Mouse (Mus musculus): ENCODE measurements around the gene Timm8a2. TPM values are rescaled to one million over a fixed set of nuclear protein-coding genes. Genes with fewer than 3 reads are reported as not detected.

Timm8a2 gene
- total and polyA plus RNA-seq, 2 experiments from 2014 or later, result not detected

DNA sequence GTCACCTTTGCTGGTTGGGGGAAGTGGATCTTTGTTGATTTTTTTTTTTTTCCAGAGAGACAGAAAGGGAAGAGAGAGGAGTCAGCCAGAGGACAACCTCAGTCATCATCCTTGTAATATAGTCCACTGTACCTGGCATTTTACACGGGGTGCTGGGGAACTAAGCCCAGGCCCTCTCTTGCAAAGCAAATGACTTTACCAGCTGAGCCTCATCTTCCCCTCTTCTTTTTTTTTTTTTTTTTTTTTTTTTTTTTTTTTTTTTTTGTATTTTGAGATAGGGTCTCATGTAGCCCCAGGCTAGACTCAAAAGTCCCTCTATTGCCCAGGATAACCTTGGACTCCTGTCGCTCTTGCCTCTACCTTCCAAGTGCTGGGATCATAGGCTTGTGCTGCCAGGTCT is 15.1 kb upstream of the Timm8a2 start:
- peaks cover 16% of the 10 kb centered on the region; the same call in 1 of the 2 replicates for H3K36me3 ChIP-seq (ENCODE audit: insufficient read depth, low read length)
- no peaks in the 10 kb centered on the region for H3K4me1 ChIP-seq (ENCODE audit: insufficient read depth, low read length)
- no peaks in the 10 kb centered on the region for H3K27me3 ChIP-seq (ENCODE audit: insufficient read depth, low read length)
- DNase-seq (ENCODE audit: low spot score) (no peak), ATAC-seq (no peak)
- H3K4me3 ChIP-seq (ENCODE audit: low read length), result no peak overlapping the region
- no peak for TF ChIP-seq CTCF (IDR thresholded peaks at IDR 0.05; ENCODE audit: low read depth)
- H3K27ac ChIP-seq, result no peak overlapping the region
- H3K9me3 ChIP-seq (ENCODE audit: low read length), result no peaks in the 10 kb centered on the region
- no peak overlapping the region for H3K4me2 ChIP-seq (ENCODE audit: low read depth, low read length)
- 95% methylated on average over 2 of the region's 2 CpGs for WGBS
- H3K9ac ChIP-seq (replicated peaks; ENCODE audit: low read length), result no peak overlapping the region

DNA sequence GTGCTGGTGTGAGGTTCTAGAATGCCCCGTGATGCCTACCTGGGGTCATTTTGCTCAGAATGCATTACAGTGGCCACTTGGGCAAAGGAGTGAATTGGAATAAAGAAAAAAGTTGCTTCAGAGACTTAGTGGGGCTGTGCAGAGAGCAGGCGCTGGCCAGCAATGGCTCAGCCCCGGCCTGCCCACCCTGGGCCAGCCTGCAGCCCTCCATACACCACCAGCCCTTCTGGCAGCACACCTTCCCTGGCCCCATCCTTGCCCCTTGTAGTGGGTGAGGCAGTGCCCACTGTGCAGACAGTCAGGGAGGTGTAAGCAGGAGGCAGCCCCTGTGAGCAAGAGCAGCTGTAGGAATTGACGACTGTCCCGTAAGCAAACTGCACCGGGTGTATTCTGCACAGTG is 13.9 kb upstream of the Timm8a2 start:
- no peak for TF ChIP-seq CTCF (IDR thresholded peaks at IDR 0.05; ENCODE audit: low read depth)
- 95% methylated on average over 6 of the region's 6 CpGs for WGBS
- Histone ChIP-seq H3K9ac (replicated peaks; ENCODE audit: low read length) (no peak overlapping the region), H3K4me1 (ENCODE audit: insufficient read depth, low read length) (no peaks in the 10 kb centered on the region), H3K4me2 (ENCODE audit: low read depth, low read length) (no peak overlapping the region), H3K27ac (no peak overlapping the region), H3K4me3 (ENCODE audit: low read length) (no peak overlapping the region), H3K36me3 (ENCODE audit: insufficient read depth, low read length) (peaks cover 16% of the 10 kb centered on the region; the same call in 1 of the 2 replicates), H3K9me3 (ENCODE audit: low read length) (no peaks in the 10 kb centered on the region), H3K27me3 (ENCODE audit: insufficient read depth, low read length) (no peaks in the 10 kb centered on the region)
- DNase-seq (ENCODE audit: low spot score) (no peak), ATAC-seq (peak; percentile 32; the same call in 1 of the 2 replicates)

DNA sequence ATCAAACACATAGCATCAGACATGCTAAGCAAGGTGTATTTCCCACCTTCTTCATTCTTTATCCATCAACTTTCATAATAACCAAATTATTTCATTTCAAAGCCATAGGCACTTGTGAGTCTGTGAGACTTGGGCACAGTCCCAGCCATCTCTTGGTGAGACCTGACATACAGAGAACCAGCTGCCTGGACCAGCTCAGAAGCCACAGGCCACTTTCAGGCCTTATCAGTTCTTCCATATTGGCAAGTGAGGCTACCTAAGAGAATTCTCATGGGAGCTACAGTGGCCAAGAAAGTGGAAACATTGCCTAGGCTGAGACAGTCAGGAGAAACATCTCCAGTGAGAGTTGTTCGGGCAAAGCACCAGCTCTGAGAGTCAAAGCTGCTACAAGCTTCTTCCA is 11.4 kb upstream of the Timm8a2 start:
- H3K36me3 ChIP-seq (ENCODE audit: insufficient read depth, low read length), result peaks cover 16% of the 10 kb centered on the region; the same call in 1 of the 2 replicates
- H3K27ac ChIP-seq, result no peak overlapping the region
- no peak overlapping the region for H3K4me2 ChIP-seq (ENCODE audit: low read depth, low read length)
- no peaks in the 10 kb centered on the region for H3K9me3 ChIP-seq (ENCODE audit: low read length)
- no peak for TF ChIP-seq CTCF (IDR thresholded peaks at IDR 0.05; ENCODE audit: low read depth)
- H3K9ac ChIP-seq (replicated peaks; ENCODE audit: low read length), result no peak overlapping the region
- H3K4me3 ChIP-seq (ENCODE audit: low read length), result no peak overlapping the region
- H3K4me1 ChIP-seq (ENCODE audit: insufficient read depth, low read length), result no peaks in the 10 kb centered on the region
- ATAC-seq (no peak), DNase-seq (ENCODE audit: low spot score) (no peak)
- no peaks in the 10 kb centered on the region for H3K27me3 ChIP-seq (ENCODE audit: insufficient read depth, low read length)
- 76% methylated on average over 1 of the region's 1 CpGs for WGBS

DNA sequence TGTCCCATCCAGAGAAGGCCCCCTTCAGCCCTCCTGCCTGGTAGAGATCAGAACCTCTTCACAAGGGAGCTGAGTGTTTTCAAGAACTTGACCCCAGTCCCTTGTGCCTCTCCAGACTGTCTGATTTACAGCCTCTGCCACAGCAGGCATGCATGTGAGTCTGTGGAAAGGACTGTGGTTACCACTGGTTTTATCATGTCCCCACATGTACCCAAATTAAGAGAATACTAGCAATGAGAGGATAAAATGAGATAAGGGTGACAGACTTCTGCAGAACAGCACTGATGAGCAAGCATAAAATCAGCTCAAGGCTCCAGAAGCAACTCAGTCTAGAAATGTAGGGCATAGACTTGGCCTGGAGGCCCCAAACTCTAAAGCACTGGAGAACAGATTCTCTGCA is 10.5 kb upstream of the Timm8a2 start:
- H3K4me2 ChIP-seq (ENCODE audit: low read depth, low read length), result no peak overlapping the region
- peaks cover 16% of the 10 kb centered on the region; the same call in 1 of the 2 replicates for H3K36me3 ChIP-seq (ENCODE audit: insufficient read depth, low read length)
- no peak overlapping the region for H3K27ac ChIP-seq
- DNase-seq (ENCODE audit: low spot score), result no peak
- TF ChIP-seq CTCF (IDR thresholded peaks at IDR 0.05; ENCODE audit: low read depth), result no peak
- no peak overlapping the region for H3K9ac ChIP-seq (replicated peaks; ENCODE audit: low read length)
- no peaks in the 10 kb centered on the region for H3K9me3 ChIP-seq (ENCODE audit: low read length)
- no peaks in the 10 kb centered on the region for H3K4me1 ChIP-seq (ENCODE audit: insufficient read depth, low read length)
- no peaks in the 10 kb centered on the region for H3K27me3 ChIP-seq (ENCODE audit: insufficient read depth, low read length)
- ATAC-seq, result no peak
- no peak overlapping the region for H3K4me3 ChIP-seq (ENCODE audit: low read length)

DNA sequence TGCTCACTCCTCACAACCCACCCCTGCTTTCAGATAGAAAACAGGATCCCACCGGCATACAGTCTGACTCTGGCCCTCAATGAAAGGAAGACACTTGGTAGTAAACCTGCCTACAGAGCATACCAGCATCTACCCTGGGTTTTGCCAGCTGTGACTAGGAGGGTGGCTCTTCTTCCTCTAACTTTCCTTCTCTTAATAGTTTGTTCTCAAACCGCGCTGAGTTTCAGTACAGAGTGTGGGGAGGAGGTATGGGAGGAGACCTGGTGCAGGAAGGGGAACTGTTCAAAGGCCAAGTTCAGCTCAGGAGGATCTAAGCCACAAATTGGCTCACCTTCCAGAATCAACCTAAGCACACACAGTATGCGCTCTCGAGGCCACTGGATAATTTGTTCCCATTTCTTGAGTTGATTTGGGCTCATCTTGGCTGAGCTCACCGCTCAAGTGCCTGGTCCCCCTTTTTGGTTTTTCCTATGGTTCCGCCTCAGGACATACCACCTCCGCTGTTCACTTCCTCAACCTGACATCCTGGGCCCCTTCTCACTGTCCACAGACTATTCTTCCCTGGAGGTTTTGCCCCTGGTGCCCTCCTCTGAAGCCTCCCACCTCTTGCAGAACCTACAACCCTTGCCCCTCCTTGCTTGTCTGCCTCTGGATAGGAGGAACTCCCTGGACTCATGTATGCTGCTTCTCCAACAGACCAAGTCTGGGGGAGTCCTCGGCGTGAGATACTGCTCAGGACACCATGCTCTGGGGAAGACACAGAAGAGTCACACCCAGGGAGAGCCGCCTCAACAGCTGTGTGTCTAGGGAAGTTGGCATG is 5.3 kb upstream of the Timm8a2 start:
- H3K4me3 ChIP-seq (ENCODE audit: low read length), result no peak overlapping the region
- DNase-seq (ENCODE audit: low spot score) (no peak), ATAC-seq (no peak)
- no peak for TF ChIP-seq CTCF (IDR thresholded peaks at IDR 0.05; ENCODE audit: low read depth)
- no peak overlapping the region for H3K27ac ChIP-seq
- H3K36me3 ChIP-seq (ENCODE audit: insufficient read depth, low read length), result no peaks in the 10 kb centered on the region
- WGBS, result 90% methylated on average over 11 of the region's 11 CpGs
- no peaks in the 10 kb centered on the region for H3K9me3 ChIP-seq (ENCODE audit: low read length)
- H3K4me2 ChIP-seq (ENCODE audit: low read depth, low read length), result no peak overlapping the region
- H3K4me1 ChIP-seq (ENCODE audit: insufficient read depth, low read length), result no peaks in the 10 kb centered on the region
- no peaks in the 10 kb centered on the region for H3K27me3 ChIP-seq (ENCODE audit: insufficient read depth, low read length)
- H3K9ac ChIP-seq (replicated peaks; ENCODE audit: low read length), result no peak overlapping the region

DNA sequence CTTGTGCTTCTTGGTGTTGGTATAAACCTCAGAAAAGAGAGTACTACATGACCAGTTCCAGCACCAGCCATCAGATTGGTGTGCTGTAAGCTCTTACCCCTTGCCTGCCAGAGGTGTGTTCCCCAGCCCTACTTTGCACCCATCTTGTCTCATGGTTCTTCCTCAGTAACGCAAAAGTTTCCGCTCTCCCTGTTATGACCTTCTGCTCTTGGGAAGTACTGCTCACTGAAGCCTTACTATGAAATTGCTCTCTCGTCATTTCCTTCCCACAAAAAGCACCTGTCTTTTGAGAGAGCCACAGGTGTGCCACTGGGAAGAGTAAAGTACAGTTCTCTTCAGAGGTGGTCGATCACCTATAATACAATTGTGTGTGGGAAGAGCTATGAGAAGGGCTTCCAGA is 4.6 kb upstream of the Timm8a2 start:
- Histone ChIP-seq H3K4me2 (ENCODE audit: low read depth, low read length) (no peak overlapping the region), H3K4me1 (ENCODE audit: insufficient read depth, low read length) (no peaks in the 10 kb centered on the region), H3K9me3 (ENCODE audit: low read length) (no peaks in the 10 kb centered on the region), H3K27me3 (ENCODE audit: insufficient read depth, low read length) (no peaks in the 10 kb centered on the region), H3K4me3 (ENCODE audit: low read length) (no peak overlapping the region), H3K27ac (no peak overlapping the region), H3K9ac (replicated peaks; ENCODE audit: low read length) (no peak overlapping the region), H3K36me3 (ENCODE audit: insufficient read depth, low read length) (no peaks in the 10 kb centered on the region)
- DNase-seq (ENCODE audit: low spot score), result no peak
- TF ChIP-seq CTCF (IDR thresholded peaks at IDR 0.05; ENCODE audit: low read depth), result no peak
- WGBS, result 90% methylated on average over 4 of the region's 4 CpGs
- ATAC-seq, result no peak

DNA sequence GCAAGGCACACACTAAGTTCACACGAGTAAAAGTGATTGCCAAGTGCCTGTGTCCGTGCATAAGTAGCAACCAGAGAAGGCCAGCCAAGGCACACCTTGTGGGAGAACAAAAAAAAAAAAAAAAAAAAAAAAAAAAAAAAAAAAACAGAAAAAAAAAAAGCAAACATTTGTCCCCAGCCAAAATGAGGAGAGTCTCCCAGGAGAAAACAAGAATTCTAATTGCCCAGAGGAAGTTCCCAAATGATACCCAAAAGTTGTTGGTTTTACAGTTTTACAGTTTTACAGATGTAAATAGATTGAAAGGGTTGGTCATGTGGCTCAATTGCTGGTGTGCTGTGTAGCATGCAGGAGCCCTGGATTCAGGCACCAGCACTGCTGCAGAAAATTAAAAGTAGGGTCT is 2.4 kb upstream of the Timm8a2 start:
- H3K36me3 ChIP-seq (ENCODE audit: insufficient read depth, low read length), result no peaks in the 10 kb centered on the region
- WGBS, result 85% methylated on average over 2 of the region's 2 CpGs
- ATAC-seq, result no peak

More for the DNA sequence above, 2.4 kb upstream of the Timm8a2 start:
- TF ChIP-seq CTCF (IDR thresholded peaks at IDR 0.05; ENCODE audit: low read depth), result no peak
- Histone ChIP-seq H3K4me3 (ENCODE audit: low read length) (no peak overlapping the region), H3K9ac (replicated peaks; ENCODE audit: low read length) (no peak overlapping the region), H3K27me3 (ENCODE audit: insufficient read depth, low read length) (no peaks in the 10 kb centered on the region), H3K27ac (no peak overlapping the region), H3K9me3 (ENCODE audit: low read length) (no peaks in the 10 kb centered on the region), H3K4me1 (ENCODE audit: insufficient read depth, low read length) (no peaks in the 10 kb centered on the region), H3K4me2 (ENCODE audit: low read depth, low read length) (no peak overlapping the region)
- no peak for DNase-seq (ENCODE audit: low spot score)
